Mouse (Mus musculus): ENCODE measurements around the gene Agk. TPM values are rescaled to one million over a fixed set of nuclear protein-coding genes. Genes with fewer than 3 reads are reported as not detected.

Gene Agk
- 13.5 and 15.6 TPM in 2 replicates for polyA plus RNA-seq (2012; rRNA removed)

DNA sequence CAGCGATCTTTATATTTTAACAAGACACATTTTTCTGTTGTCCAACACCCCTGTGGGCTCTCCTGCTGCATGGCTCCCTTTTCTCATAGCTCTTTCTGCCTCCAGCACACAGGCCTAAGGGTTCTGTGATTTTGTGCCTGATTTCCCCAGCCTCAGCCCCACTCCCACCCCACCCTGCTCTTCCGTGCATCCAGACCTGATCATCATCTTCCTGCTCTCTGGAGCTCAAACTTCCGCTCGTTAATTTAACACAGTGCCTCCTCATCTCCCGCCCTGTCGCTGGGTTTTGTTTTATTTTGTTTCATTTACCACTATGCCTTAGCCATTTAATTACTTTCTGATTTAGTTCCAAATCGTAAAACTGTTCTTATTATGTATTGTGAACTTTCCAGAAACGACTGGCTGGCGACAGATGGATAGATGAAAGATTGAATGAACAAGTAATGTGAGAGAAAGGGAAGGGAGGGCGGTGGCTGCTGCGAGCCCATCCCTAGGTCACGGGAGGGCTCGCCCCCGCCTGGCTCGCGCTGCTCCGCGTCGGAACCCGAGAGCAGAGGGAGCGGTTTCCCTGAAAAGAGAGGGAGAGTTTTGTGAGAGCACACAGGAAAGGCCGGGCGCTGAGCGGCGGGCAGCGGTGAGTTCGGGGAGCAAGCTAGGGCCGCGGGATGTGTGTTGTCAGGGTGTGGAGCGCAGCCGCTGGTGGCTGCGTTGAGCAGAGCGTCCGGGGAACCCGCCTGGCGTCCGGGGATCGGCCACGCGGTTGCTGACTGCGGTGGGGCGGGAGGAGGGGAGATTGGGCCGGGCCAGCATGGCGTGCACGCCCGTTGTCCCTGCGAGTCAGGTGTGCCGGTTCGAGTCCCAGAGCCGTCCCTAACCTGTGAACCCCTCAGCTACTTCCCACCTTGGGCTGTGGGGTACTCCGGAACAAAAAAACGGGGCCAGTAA lies at the start of gene Agk:
Gene Agk, plus strand, starts transcription at position 276 of the 945 bp plus-strand sequence.
- Histone ChIP-seq H3K4me3 (ENCODE audit: insufficient read depth, low read depth, low read length) (peak within 1 kb of the TSS; percentile 84), H3K36me3 (ENCODE audit: control insufficient read depth, insufficient read depth, low read length) (no peaks in the 10 kb centered on the region), H3K27me3 (replicated peaks; ENCODE audit: control insufficient read depth, insufficient read depth, low read length) (no peaks in the 10 kb centered on the region), H3K27ac (ENCODE audit: insufficient read depth, low read depth, low read length) (peak within 1 kb of the TSS; percentile 8; the same call in 1 of the 2 replicates), H3K4me1 (ENCODE audit: control insufficient read depth, insufficient read depth, low read length) (no peaks in the 10 kb centered on the region; the same call in 1 of the 2 replicates)
- TF ChIP-seq CTCF (conservative IDR thresholded peaks at IDR 0.05; ENCODE audit: insufficient read depth, insufficient read length, low read depth, low read length) (no peak), POLR2A (IDR thresholded peaks at IDR 0.05; ENCODE audit: low read depth, low read length) (peak; percentile 14)
- DNase-seq = peak; percentile 71
- 2% methylated on average over 52 of the region's 52 CpGs for WGBS

- Histone ChIP-seq H3K36me3 (ENCODE audit: control insufficient read depth, insufficient read depth, low read length) (no peaks in the 10 kb centered on the region), H3K4me1 (ENCODE audit: control insufficient read depth, insufficient read depth, low read length) (no peaks in the 10 kb centered on the region), H3K27ac (ENCODE audit: insufficient read depth, low read depth, low read length) (no peak overlapping the region), H3K27me3 (replicated peaks; ENCODE audit: control insufficient read depth, insufficient read depth, low read length) (no peaks in the 10 kb centered on the region), H3K4me3 (ENCODE audit: insufficient read depth, low read depth, low read length) (no peak overlapping the region)
- no peak for DNase-seq
- WGBS = 74% methylated on average over 5 of the region's 5 CpGs
- no peak for TF ChIP-seq POLR2A (IDR thresholded peaks at IDR 0.05; ENCODE audit: low read depth, low read length)
- TF ChIP-seq CTCF (conservative IDR thresholded peaks at IDR 0.05; ENCODE audit: insufficient read depth, insufficient read length, low read depth, low read length) = no peak
Measured at GRCm38 (mm10) chr6:40300707-40301106, 24.3 kb upstream of the Agk start.

DNA sequence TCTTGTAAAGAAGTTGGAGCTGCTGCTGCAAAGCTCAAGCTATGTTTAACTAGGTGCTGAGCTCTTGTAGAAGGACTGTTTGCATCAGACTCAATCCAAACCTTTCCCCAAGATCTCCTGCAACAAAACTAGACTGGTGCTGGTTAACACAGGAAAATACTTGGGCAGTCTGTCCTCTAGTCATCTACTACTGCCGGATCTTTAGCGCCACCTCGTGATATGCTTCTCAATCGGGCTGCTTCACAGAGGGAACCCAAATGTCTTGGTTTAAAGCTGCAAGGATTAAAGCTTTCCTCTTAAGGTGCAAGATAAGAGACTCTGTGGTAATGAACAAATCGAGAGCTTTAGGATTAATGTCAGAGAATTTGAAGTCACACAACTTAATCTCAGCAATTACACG lies 21.6 kb upstream of the Agk start:
- Histone ChIP-seq H3K36me3 (ENCODE audit: control insufficient read depth, insufficient read depth, low read length) (no peaks in the 10 kb centered on the region), H3K27ac (ENCODE audit: insufficient read depth, low read depth, low read length) (no peak overlapping the region), H3K4me1 (ENCODE audit: control insufficient read depth, insufficient read depth, low read length) (no peaks in the 10 kb centered on the region), H3K4me3 (ENCODE audit: insufficient read depth, low read depth, low read length) (no peak overlapping the region), H3K27me3 (replicated peaks; ENCODE audit: control insufficient read depth, insufficient read depth, low read length) (no peaks in the 10 kb centered on the region)
- 15% methylated on average over 6 of the region's 6 CpGs for WGBS
- peak; percentile 60 for TF ChIP-seq CTCF (conservative IDR thresholded peaks at IDR 0.05; ENCODE audit: insufficient read depth, insufficient read length, low read depth, low read length)
- TF ChIP-seq POLR2A (IDR thresholded peaks at IDR 0.05; ENCODE audit: low read depth, low read length) = no peak
- peak; percentile 65 for DNase-seq

- H3K4me3 ChIP-seq (ENCODE audit: insufficient read depth, low read depth, low read length) = no peak overlapping the region
- no peaks in the 10 kb centered on the region for H3K27me3 ChIP-seq (replicated peaks; ENCODE audit: control insufficient read depth, insufficient read depth, low read length)
- no peak for TF ChIP-seq POLR2A (IDR thresholded peaks at IDR 0.05; ENCODE audit: low read depth, low read length)
- TF ChIP-seq CTCF (conservative IDR thresholded peaks at IDR 0.05; ENCODE audit: insufficient read depth, insufficient read length, low read depth, low read length) = no peak
- no peaks in the 10 kb centered on the region for H3K36me3 ChIP-seq (ENCODE audit: control insufficient read depth, insufficient read depth, low read length)
- DNase-seq = no peak
- no peak overlapping the region for H3K27ac ChIP-seq (ENCODE audit: insufficient read depth, low read depth, low read length)
- no peaks in the 10 kb centered on the region for H3K4me1 ChIP-seq (ENCODE audit: control insufficient read depth, insufficient read depth, low read length)
Measured at GRCm38 (mm10) chr6:40304972-40305371, 20.0 kb upstream of the Agk start.

DNA sequence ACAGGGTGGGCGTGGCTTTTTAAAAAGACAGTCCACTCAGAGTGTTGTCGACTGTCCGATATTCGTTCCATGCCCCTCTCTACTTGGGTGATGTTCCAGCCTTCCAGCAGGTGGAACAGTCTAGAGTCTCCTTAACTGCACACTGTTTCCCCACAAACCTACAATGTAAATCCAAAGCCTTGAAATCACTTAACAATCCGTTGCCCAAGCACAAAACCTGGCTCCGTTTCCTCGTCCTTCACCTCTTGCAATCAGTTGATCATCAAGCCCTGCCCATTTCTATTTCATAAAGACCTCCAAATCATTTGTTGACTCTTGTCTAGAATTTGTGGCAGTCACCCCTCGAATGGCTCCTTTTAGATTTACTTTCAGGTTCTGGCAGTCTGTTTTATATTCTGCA lies 1.4 kb downstream of the Agk start:
- Histone ChIP-seq H3K27me3 (replicated peaks; ENCODE audit: control insufficient read depth, insufficient read depth, low read length) (no peaks in the 10 kb centered on the region), H3K4me1 (ENCODE audit: control insufficient read depth, insufficient read depth, low read length) (no peaks in the 10 kb centered on the region; the same call in 1 of the 2 replicates), H3K27ac (ENCODE audit: insufficient read depth, low read depth, low read length) (no peak overlapping the region), H3K4me3 (ENCODE audit: insufficient read depth, low read depth, low read length) (no peak overlapping the region), H3K36me3 (ENCODE audit: control insufficient read depth, insufficient read depth, low read length) (no peaks in the 10 kb centered on the region)
- TF ChIP-seq POLR2A (IDR thresholded peaks at IDR 0.05; ENCODE audit: low read depth, low read length) = no peak
- no peak for TF ChIP-seq CTCF (conservative IDR thresholded peaks at IDR 0.05; ENCODE audit: insufficient read depth, insufficient read length, low read depth, low read length)
- DNase-seq = no peak
- 88% methylated on average over 8 of the region's 8 CpGs for WGBS

DNA sequence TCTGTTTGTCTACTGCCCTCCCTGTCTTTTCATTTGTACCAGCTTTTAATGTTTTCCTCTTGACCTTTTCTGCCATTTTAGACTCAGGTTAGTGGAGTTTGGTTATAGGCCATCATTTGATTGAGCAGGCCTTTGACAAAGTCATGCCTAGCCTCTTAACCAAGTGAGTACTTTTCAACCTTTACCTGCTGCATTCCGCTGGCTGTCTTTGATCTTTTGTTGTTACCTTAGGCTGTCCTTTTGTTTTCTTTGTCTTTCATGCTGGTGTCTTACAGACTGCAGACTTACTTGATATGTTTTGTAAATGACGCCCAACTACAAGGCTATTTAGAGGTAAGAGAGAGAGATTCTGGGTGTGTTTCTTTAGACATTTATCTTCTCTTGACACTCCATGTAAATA lies 8.5 kb downstream of the Agk start:
- Histone ChIP-seq H3K36me3 (ENCODE audit: control insufficient read depth, insufficient read depth, low read length) (no peaks in the 10 kb centered on the region), H3K27me3 (replicated peaks; ENCODE audit: control insufficient read depth, insufficient read depth, low read length) (no peaks in the 10 kb centered on the region), H3K27ac (ENCODE audit: insufficient read depth, low read depth, low read length) (no peak overlapping the region), H3K4me1 (ENCODE audit: control insufficient read depth, insufficient read depth, low read length) (no peaks in the 10 kb centered on the region), H3K4me3 (ENCODE audit: insufficient read depth, low read depth, low read length) (no peak overlapping the region)
- DNase-seq = no peak
- TF ChIP-seq POLR2A (IDR thresholded peaks at IDR 0.05; ENCODE audit: low read depth, low read length) (no peak), CTCF (conservative IDR thresholded peaks at IDR 0.05; ENCODE audit: insufficient read depth, insufficient read length, low read depth, low read length) (no peak)
- 87% methylated on average over 2 of the region's 2 CpGs for WGBS

Data from kidney, adult 2 months (tissue).